ENCODE assay signal across 9 mouse cellular contexts in genomic region chr7:144081448-144081847, GRCm38 (mm10).
DNase-seq lines count a peak whose midpoint lies in the region; ATAC-seq and TF ChIP-seq lines count a peak whose summit lies in the region.
"Had no signal": no experiment of that assay in that cellular context is flagged by ENCODE, and none has a peak within 500 bp of the region (broad histone marks: within the 10 kb centered on the region; RNA-seq: fewer than 3 reads in every experiment).

No protein-coding gene starts in this region.

- ATAC-seq in intestine, postnatal 0 days, result peak; percentile 22; the same call in 1 of the 2 replicates
- ATAC-seq in lung, embryonic 14.5 days (ENCODE audit: insufficient read depth), result no peak

- no peak overlapping the region for H3K4me3 ChIP-seq in intestine, postnatal 0 days (ENCODE audit: low read depth, low read length)
- H3K4me3 ChIP-seq in lung, embryonic 14.5 days (ENCODE audit: low read depth, low read length), result no peak overlapping the region
- H3K4me3 ChIP-seq: megakaryocyte, embryonic 14.5 days had no signal

- H3K27ac ChIP-seq in intestine, postnatal 0 days (ENCODE audit: low read depth, low read length), result no peak overlapping the region
- no peak overlapping the region for H3K27ac ChIP-seq in lung, embryonic 14.5 days (ENCODE audit: low read depth)

- H3K4me1 ChIP-seq in intestine, postnatal 0 days (replicated peaks; ENCODE audit: control insufficient read depth, insufficient read depth, low read length), result no peaks in the 10 kb centered on the region
- no peaks in the 10 kb centered on the region for H3K4me1 ChIP-seq in lung, embryonic 14.5 days (ENCODE audit: insufficient read depth)
- H3K4me1 ChIP-seq: megakaryocyte, embryonic 14.5 days had no signal

- no peak overlapping the region for H3K9ac ChIP-seq in intestine, postnatal 0 days (ENCODE audit: low read depth, low read length)
- H3K9ac ChIP-seq in lung, embryonic 14.5 days, result no peak overlapping the region

- WGBS in intestine, postnatal 0 days, result 78% methylated on average over 1 of the region's 1 CpGs
- 83% methylated on average over 1 of the region's 1 CpGs for WGBS in lung, embryonic 14.5 days

- no peak overlapping the region for H3K4me2 ChIP-seq in intestine, postnatal 0 days (replicated peaks; ENCODE audit: low read depth)
- no peak overlapping the region for H3K4me2 ChIP-seq in lung, embryonic 14.5 days

- H3K36me3 ChIP-seq in intestine, postnatal 0 days (ENCODE audit: control insufficient read depth, insufficient read depth), result peaks cover 6% of the 10 kb centered on the region; the same call in 1 of the 2 replicates
- no peaks in the 10 kb centered on the region for H3K36me3 ChIP-seq in lung, embryonic 14.5 days (ENCODE audit: insufficient read depth)

- peak; percentile 92 for TF ChIP-seq CTCF in intestine, postnatal 0 days (IDR thresholded peaks at IDR 0.05; ENCODE audit: low read depth)
- peak; percentile 72 for TF ChIP-seq CTCF in lung, embryonic 14.5 days (IDR thresholded peaks at IDR 0.05; ENCODE audit: low read depth)

- no peaks in the 10 kb centered on the region for H3K27me3 ChIP-seq in intestine, postnatal 0 days (replicated peaks; ENCODE audit: control insufficient read depth, insufficient read depth, low read length)
- H3K27me3 ChIP-seq in lung, embryonic 14.5 days (ENCODE audit: insufficient read depth, low read length), result no peaks in the 10 kb centered on the region

- H3K9me3 ChIP-seq in intestine, postnatal 0 days (ENCODE audit: control insufficient read depth), result no peaks in the 10 kb centered on the region
- no peaks in the 10 kb centered on the region for H3K9me3 ChIP-seq in lung, embryonic 14.5 days (ENCODE audit: low read depth, low read length)

- DNase-seq in adrenal gland, postnatal 10 days, result peak; percentile 46
- DNase-seq in adrenal gland, adult 8-10 months, result no peak
- peak; percentile 29 for DNase-seq in thymus, postnatal 4 days
- no peak for DNase-seq in thymus, adult 18-20 months
- peak; percentile 42 for DNase-seq in lung, embryonic 14.5 days
- peak; percentile 77 for DNase-seq in right cerebral cortex, postnatal 14 days
- DNase-seq in thymus, postnatal 0 days (ENCODE audit: low spot score), result no peak

Comparison
In these comparisons a context has a peak if more than half of its experiments do, and no peak if none do; other contexts are left out.
1. DNase-seq: peak in adrenal gland, postnatal 10 days (single experiment), thymus, postnatal 4 days (single experiment), lung, embryonic 14.5 days (single experiment) and right cerebral cortex, postnatal 14 days (single experiment); none in adrenal gland, adult 8-10 months (single experiment), thymus, adult 18-20 months (0 of 2) and thymus, postnatal 0 days (single experiment).